Mouse (Mus musculus): ENCODE measurements around the gene A4gnt. TPM values are rescaled to one million over a fixed set of nuclear protein-coding genes. Genes with fewer than 3 reads are reported as not detected.

The A4gnt gene
- polyA plus RNA-seq, 1 experiment: not detected

GRCm38 (mm10) chr9:99619688-99620087 is 7.4 kb downstream of the A4gnt start:
- Histone ChIP-seq H3ac (ENCODE audit: control insufficient read depth, insufficient read length, low read depth) (no peak overlapping the region), H3K27me3 (ENCODE audit: control insufficient read depth, insufficient read depth, insufficient read length) (no peaks in the 10 kb centered on the region), H3K79me3 (ENCODE audit: low read depth) (no peaks in the 10 kb centered on the region), H3K79me2 (ENCODE audit: control insufficient read depth, insufficient read depth) (no peaks in the 10 kb centered on the region), H3K36me3 (ENCODE audit: control insufficient read depth, insufficient read depth) (no peaks in the 10 kb centered on the region), H3K4me3 (ENCODE audit: insufficient read depth, poor library complexity, severe bottlenecking) (no peak overlapping the region)
- TF ChIP-seq MYOG (IDR thresholded peaks at IDR 0.05; ENCODE audit: control insufficient read depth, extremely low read depth, insufficient read length): no peak
- no peak for TF ChIP-seq CEBPB (IDR thresholded peaks at IDR 0.05; ENCODE audit: low read depth)

GRCm38 (mm10) chr9:99620196-99620595 is 7.9 kb downstream of the A4gnt start:
- Histone ChIP-seq H3ac (ENCODE audit: control insufficient read depth, insufficient read length, low read depth) (no peak overlapping the region), H3K4me3 (ENCODE audit: insufficient read depth, poor library complexity, severe bottlenecking) (no peak overlapping the region), H3K79me2 (ENCODE audit: control insufficient read depth, insufficient read depth) (no peaks in the 10 kb centered on the region), H3K79me3 (ENCODE audit: low read depth) (no peaks in the 10 kb centered on the region), H3K27me3 (ENCODE audit: control insufficient read depth, insufficient read depth, insufficient read length) (no peaks in the 10 kb centered on the region), H3K36me3 (ENCODE audit: control insufficient read depth, insufficient read depth) (no peaks in the 10 kb centered on the region)
- TF ChIP-seq MYOG (IDR thresholded peaks at IDR 0.05; ENCODE audit: control insufficient read depth, extremely low read depth, insufficient read length): no peak
- TF ChIP-seq CTCF (IDR thresholded peaks at IDR 0.05; ENCODE audit: control insufficient read depth, insufficient read depth, insufficient read length): no peak
- no peak for TF ChIP-seq USF1 (IDR thresholded peaks at IDR 0.05; ENCODE audit: low read depth)
- TF ChIP-seq FOSL1 (IDR thresholded peaks at IDR 0.05; ENCODE audit: insufficient read depth, low read length, poor library complexity, severe bottlenecking): no peak
- TF ChIP-seq MYOD1 (IDR thresholded peaks at IDR 0.05; ENCODE audit: control insufficient read depth, insufficient read length, low read depth): no peak
- no peak for TF ChIP-seq CEBPB (IDR thresholded peaks at IDR 0.05; ENCODE audit: low read depth)
- no peak for TF ChIP-seq MAX (IDR thresholded peaks at IDR 0.05)

GRCm38 (mm10) chr9:99622034-99622433 is 9.7 kb downstream of the A4gnt start:
- Histone ChIP-seq H3K79me2 (ENCODE audit: control insufficient read depth, insufficient read depth) (no peaks in the 10 kb centered on the region), H3K27me3 (ENCODE audit: control insufficient read depth, insufficient read depth, insufficient read length) (no peaks in the 10 kb centered on the region), H3K4me3 (ENCODE audit: insufficient read depth, poor library complexity, severe bottlenecking) (no peak overlapping the region), H3K36me3 (ENCODE audit: control insufficient read depth, insufficient read depth) (no peaks in the 10 kb centered on the region), H3ac (ENCODE audit: control insufficient read depth, insufficient read length, low read depth) (no peak overlapping the region), H3K79me3 (ENCODE audit: low read depth) (no peaks in the 10 kb centered on the region)
- no peak for TF ChIP-seq MYOD1 (IDR thresholded peaks at IDR 0.05; ENCODE audit: control insufficient read depth, insufficient read length, low read depth)
- no peak for TF ChIP-seq MAX (IDR thresholded peaks at IDR 0.05)
- TF ChIP-seq CEBPB (IDR thresholded peaks at IDR 0.05; ENCODE audit: low read depth): no peak
- no peak for TF ChIP-seq MYOG (IDR thresholded peaks at IDR 0.05; ENCODE audit: control insufficient read depth, extremely low read depth, insufficient read length)
- TF ChIP-seq CTCF (IDR thresholded peaks at IDR 0.05; ENCODE audit: control insufficient read depth, insufficient read depth, insufficient read length): no peak
- no peak for TF ChIP-seq FOSL1 (IDR thresholded peaks at IDR 0.05; ENCODE audit: insufficient read depth, low read length, poor library complexity, severe bottlenecking)
- no peak for TF ChIP-seq USF1 (IDR thresholded peaks at IDR 0.05; ENCODE audit: low read depth)

GRCm38 (mm10) chr9:99622966-99623365 is 10.7 kb downstream of the A4gnt start:
- H3K4me3 ChIP-seq (ENCODE audit: insufficient read depth, poor library complexity, severe bottlenecking): no peak overlapping the region
- H3K36me3 ChIP-seq (ENCODE audit: control insufficient read depth, insufficient read depth): no peaks in the 10 kb centered on the region
- H3K79me3 ChIP-seq (ENCODE audit: low read depth): no peaks in the 10 kb centered on the region
- no peak overlapping the region for H3ac ChIP-seq (ENCODE audit: control insufficient read depth, insufficient read length, low read depth)
- H3K79me2 ChIP-seq (ENCODE audit: control insufficient read depth, insufficient read depth): no peaks in the 10 kb centered on the region
- H3K27me3 ChIP-seq (ENCODE audit: control insufficient read depth, insufficient read depth, insufficient read length): no peaks in the 10 kb centered on the region
- TF ChIP-seq MYOD1 (IDR thresholded peaks at IDR 0.05; ENCODE audit: control insufficient read depth, insufficient read length, low read depth): no peak
- no peak for TF ChIP-seq USF1 (IDR thresholded peaks at IDR 0.05; ENCODE audit: low read depth)
- TF ChIP-seq FOSL1 (IDR thresholded peaks at IDR 0.05; ENCODE audit: insufficient read depth, low read length, poor library complexity, severe bottlenecking): no peak
- no peak for TF ChIP-seq CEBPB (IDR thresholded peaks at IDR 0.05; ENCODE audit: low read depth)
- TF ChIP-seq CTCF (IDR thresholded peaks at IDR 0.05; ENCODE audit: control insufficient read depth, insufficient read depth, insufficient read length): no peak
- TF ChIP-seq MYOG (IDR thresholded peaks at IDR 0.05; ENCODE audit: control insufficient read depth, extremely low read depth, insufficient read length): no peak
- no peak for TF ChIP-seq MAX (IDR thresholded peaks at IDR 0.05)

- Histone ChIP-seq H3ac (ENCODE audit: control insufficient read depth, insufficient read length, low read depth) (no peak overlapping the region), H3K36me3 (ENCODE audit: control insufficient read depth, insufficient read depth) (no peaks in the 10 kb centered on the region), H3K79me3 (ENCODE audit: low read depth) (no peaks in the 10 kb centered on the region), H3K4me3 (ENCODE audit: insufficient read depth, poor library complexity, severe bottlenecking) (no peak overlapping the region), H3K27me3 (ENCODE audit: control insufficient read depth, insufficient read depth, insufficient read length) (no peaks in the 10 kb centered on the region), H3K79me2 (ENCODE audit: control insufficient read depth, insufficient read depth) (peaks cover 3% of the 10 kb centered on the region)
- TF ChIP-seq USF1 (IDR thresholded peaks at IDR 0.05; ENCODE audit: low read depth) (no peak), FOSL1 (IDR thresholded peaks at IDR 0.05; ENCODE audit: insufficient read depth, low read length, poor library complexity, severe bottlenecking) (no peak), CTCF (IDR thresholded peaks at IDR 0.05; ENCODE audit: control insufficient read depth, insufficient read depth, insufficient read length) (no peak), CEBPB (IDR thresholded peaks at IDR 0.05; ENCODE audit: low read depth) (no peak), MYOG (IDR thresholded peaks at IDR 0.05; ENCODE audit: control insufficient read depth, extremely low read depth, insufficient read length) (no peak)
Observed at GRCm38 (mm10) chr9:99624117-99624516, 11.8 kb downstream of the A4gnt start.

- Histone ChIP-seq H3K4me3 (ENCODE audit: insufficient read depth, poor library complexity, severe bottlenecking) (no peak overlapping the region), H3K27me3 (ENCODE audit: control insufficient read depth, insufficient read depth, insufficient read length) (no peaks in the 10 kb centered on the region), H3K36me3 (ENCODE audit: control insufficient read depth, insufficient read depth) (peaks cover 5% of the 10 kb centered on the region), H3ac (ENCODE audit: control insufficient read depth, insufficient read length, low read depth) (no peak overlapping the region), H3K79me3 (ENCODE audit: low read depth) (peaks cover 32% of the 10 kb centered on the region), H3K79me2 (ENCODE audit: control insufficient read depth, insufficient read depth) (peaks cover 48% of the 10 kb centered on the region)
- TF ChIP-seq MYOG (IDR thresholded peaks at IDR 0.05; ENCODE audit: control insufficient read depth, extremely low read depth, insufficient read length): no peak
- no peak for TF ChIP-seq MAX (IDR thresholded peaks at IDR 0.05)
- no peak for TF ChIP-seq FOSL1 (IDR thresholded peaks at IDR 0.05; ENCODE audit: insufficient read depth, low read length, poor library complexity, severe bottlenecking)
- TF ChIP-seq MYOD1 (IDR thresholded peaks at IDR 0.05; ENCODE audit: control insufficient read depth, insufficient read length, low read depth): no peak
- no peak for TF ChIP-seq CTCF (IDR thresholded peaks at IDR 0.05; ENCODE audit: control insufficient read depth, insufficient read depth, insufficient read length)
- no peak for TF ChIP-seq CEBPB (IDR thresholded peaks at IDR 0.05; ENCODE audit: low read depth)
- TF ChIP-seq USF1 (IDR thresholded peaks at IDR 0.05; ENCODE audit: low read depth): no peak
Observed at GRCm38 (mm10) chr9:99628581-99628980, 16.3 kb downstream of the A4gnt start.
